Mouse (Mus musculus): ENCODE measurements around the gene Tent4a.

- TF ChIP-seq POLR2A (IDR thresholded peaks at IDR 0.05; ENCODE audit: low read depth, low read length) (no peak), CTCF (IDR thresholded peaks at IDR 0.05; ENCODE audit: extremely low read depth, insufficient read length, insufficient replicate concordance, low read depth, low read length) (no peak)
Observed at GRCm38 (mm10) chr13:69478703-69479102, 55.7 kb downstream of the Tent4a start.
